Mouse (Mus musculus) myocyte (in vitro differentiated cells): Measurements from ENCODE around the gene Olfr821. TPM values are rescaled to one million over a fixed set of nuclear protein-coding genes. Genes with fewer than 3 reads are reported as not detected.

Experiments
- H3K27me3 ChIP-seq: one replicate; pipeline ENCODE4 v1.6.1; 2011; ENCODE audit not compliant: control insufficient read depth, insufficient read depth, insufficient read length
- H3K36me3 ChIP-seq: one replicate; pipeline ENCODE4 v1.6.1; 2011; ENCODE audit not compliant: control insufficient read depth, insufficient read depth
- H3K4me2 ChIP-seq: one replicate; pipeline ENCODE4 v1.6.1; 2011; ENCODE audit warnings: low read depth, control low read depth
- H3K4me3 ChIP-seq: one replicate; pipeline ENCODE4 v1.5.1; 2011; ENCODE audit warnings: mild to moderate bottlenecking, control low read depth, moderate library complexity
- H3K79me2 ChIP-seq: one replicate; pipeline ENCODE4 v1.6.1; 2011; ENCODE audit not compliant: control insufficient read depth, insufficient read depth
- H3ac ChIP-seq: one replicate; pipeline ENCODE4 v1.6.1; 2011; ENCODE audit not compliant: control insufficient read depth, insufficient read length
- CEBPB ChIP-seq: IDR thresholded peaks from 2 replicates; pipeline ENCODE4 v1.6.1; 2011; ENCODE audit warnings: mild to moderate bottlenecking, moderate library complexity; ENCODE audit not compliant: poor library complexity, insufficient read depth, severe bottlenecking
- E2F4 ChIP-seq: IDR thresholded peaks from one replicate; pipeline ENCODE4 v1.6.1; 2011; ENCODE audit warnings: mild to moderate bottlenecking, control low read depth, moderate library complexity; ENCODE audit not compliant: insufficient read depth
- MAX ChIP-seq: IDR thresholded peaks from one replicate; pipeline ENCODE4 v1.6.1; 2011; ENCODE audit warnings: low read depth, mild to moderate bottlenecking, control low read depth
- MYOD1 ChIP-seq, 3 experiments: IDR thresholded peaks; one replicate each; pipeline ENCODE4 v1.6.1; 2011; ENCODE audit warnings: control low read depth in 2 of 3, low read depth in 2 of 3, mild to moderate bottlenecking in 2 of 3, moderate library complexity in 1 of 3; ENCODE audit not compliant: insufficient read length in 2 of 3, control insufficient read depth in 1 of 3
- MYOG ChIP-seq, 3 experiments: IDR thresholded peaks; one replicate each; pipeline ENCODE4 v1.6.1; 2011; ENCODE audit warnings: control low read depth in 2 of 3, low read depth in 2 of 3, mild to moderate bottlenecking in 2 of 3; ENCODE audit not compliant: insufficient read length in 2 of 3, control insufficient read depth in 1 of 3, insufficient read depth in 1 of 3
- POLR2A ChIP-seq: IDR thresholded peaks from one replicate; pipeline ENCODE4 v1.6.1; 2011; ENCODE audit warnings: low read depth, mild to moderate bottlenecking, control low read depth, moderate library complexity; ENCODE audit not compliant: insufficient read length
- POLR2AphosphoS2 ChIP-seq: IDR thresholded peaks from one replicate; pipeline ENCODE4 v1.6.1; 2011; ENCODE audit warnings: low read depth, control low read depth; ENCODE audit not compliant: insufficient read length
- REST ChIP-seq: IDR thresholded peaks from one replicate; pipeline ENCODE4 v1.6.1; 2011; ENCODE audit warnings: mild to moderate bottlenecking, control low read depth, moderate library complexity; ENCODE audit not compliant: insufficient read depth, insufficient read length
- SRF ChIP-seq: IDR thresholded peaks from one replicate; pipeline ENCODE4 v1.6.1; 2011; ENCODE audit warnings: low read depth; ENCODE audit not compliant: control insufficient read depth, insufficient read length
- TCF12 ChIP-seq: IDR thresholded peaks from one replicate; pipeline ENCODE4 v1.6.1; 2011; ENCODE audit warnings: mild to moderate bottlenecking, control low read depth; ENCODE audit not compliant: poor library complexity, insufficient read depth, severe bottlenecking
- TCF3 ChIP-seq: IDR thresholded peaks from one replicate; pipeline ENCODE4 v1.6.1; 2011; ENCODE audit warnings: low read depth, control low read depth; ENCODE audit not compliant: insufficient read length
- USF1 ChIP-seq: IDR thresholded peaks from one replicate; pipeline ENCODE4 v1.6.1; 2011; ENCODE audit warnings: low read depth, mild to moderate bottlenecking, control low read depth, moderate library complexity
- polyA plus RNA-seq: library from polyadenylated mRNA; unstranded; fragments of >200 nt; fragmentation: generic; extraction: Trizol; gene quantifications from one replicate; pipeline ENCODE4 v1.2.1, GENCODE M21; 2012; ENCODE audit warnings: missing spikeins

The Olfr821 gene
- polyA plus RNA-seq, 1 experiment: not detected

- Histone ChIP-seq H3K4me2 (no peak within 1 kb of the TSS), H3ac (no peak within 1 kb of the TSS), H3K4me3 (no peak within 1 kb of the TSS), H3K27me3 (no peaks in the 10 kb centered on the region), H3K36me3 (no peaks in the 10 kb centered on the region), H3K79me2 (no peaks in the 10 kb centered on the region)
- TF ChIP-seq MAX: no peak
- TF ChIP-seq REST: no peak
- TF ChIP-seq TCF12: no peak
- no peak for TF ChIP-seq E2F4
- no peak for TF ChIP-seq POLR2A
- TF ChIP-seq SRF: no peak
- no peak for TF ChIP-seq CEBPB
- no peak for TF ChIP-seq MYOD1 (IDR thresholded peaks at IDR 0.05; ENCODE audit: control insufficient read depth in 1 of 3, insufficient read length in 2 of 3, low read depth in 2 of 3)
- no peak for TF ChIP-seq MYOG (IDR thresholded peaks at IDR 0.05; ENCODE audit: control insufficient read depth in 1 of 3, insufficient read depth in 1 of 3, insufficient read length in 2 of 3, low read depth in 2 of 3)
- no peak for TF ChIP-seq POLR2AphosphoS2
- TF ChIP-seq TCF3: no peak
- TF ChIP-seq USF1: no peak
Measured at GRCm38 (mm10) chr10:130070910-130071309, 40.8 kb downstream of the Olfr821 start, which contains the start of gene Olfr822. Gene Olfr822, plus strand, starts transcription at chr10:130071210.

Other genes with a start within 250 kb of the Olfr821 start
- gene Olfr810, start 235.4 kb upstream of the Olfr821 start, polyA plus RNA-seq: 0.04 TPM
- gene Olfr811, start 226.0 kb upstream of the Olfr821 start, polyA plus RNA-seq: not detected
- gene Olfr812, start 184.3 kb upstream of the Olfr821 start, polyA plus RNA-seq: not detected
- gene Olfr813, start 175.0 kb upstream of the Olfr821 start, polyA plus RNA-seq: not detected
- not detected for gene Olfr814, start 150.5 kb upstream of the Olfr821 start, polyA plus RNA-seq
- not detected for gene Olfr815, start 124.5 kb upstream of the Olfr821 start, polyA plus RNA-seq
- gene Olfr816, start 114.8 kb upstream of the Olfr821 start, polyA plus RNA-seq: not detected
- gene Olfr818, start 81.2 kb upstream of the Olfr821 start, polyA plus RNA-seq: not detected
- gene Olfr819, start 63.1 kb upstream of the Olfr821 start, polyA plus RNA-seq: not detected
- gene Olfr247, start 54.2 kb upstream of the Olfr821 start, polyA plus RNA-seq: not detected
- not detected for gene Gm10310, start 45.3 kb upstream of the Olfr821 start, polyA plus RNA-seq
- gene Olfr820, start 17.7 kb upstream of the Olfr821 start, polyA plus RNA-seq: not detected
- gene Olfr822, start 40.9 kb downstream of the Olfr821 start, polyA plus RNA-seq: not detected
- gene Olfr823, start 85.0 kb downstream of the Olfr821 start, polyA plus RNA-seq: not detected
- not detected for gene Olfr824, start 99.7 kb downstream of the Olfr821 start, polyA plus RNA-seq
- not detected for gene Olfr825, start 136.4 kb downstream of the Olfr821 start, polyA plus RNA-seq
- not detected for gene Olfr826, start 153.8 kb downstream of the Olfr821 start, polyA plus RNA-seq
- gene Olfr827, start 184.1 kb downstream of the Olfr821 start, polyA plus RNA-seq: not detected
- gene Neurod4, start 249.9 kb downstream of the Olfr821 start, polyA plus RNA-seq: not detected